Mouse (Mus musculus) cerebellum, adult 2 months (tissue): ENCODE measurements around the gene Csf2.

Experiments
- CTCF ChIP-seq: fragments of 200-500 bp; IDR thresholded peaks from 2 replicates; pipeline ENCODE4 v1.5.1; 2011; ENCODE audit warnings: low read depth, mild to moderate bottlenecking, control low read depth, low read length, moderate library complexity, borderline replicate concordance; ENCODE audit not compliant: insufficient read depth
- POLR2A ChIP-seq: fragments of 200-500 bp; IDR thresholded peaks from 2 replicates; pipeline ENCODE4 v1.6.1; 2011; ENCODE audit warnings: low read length, control low read depth, borderline replicate concordance; ENCODE audit not compliant: insufficient read depth

DNA sequence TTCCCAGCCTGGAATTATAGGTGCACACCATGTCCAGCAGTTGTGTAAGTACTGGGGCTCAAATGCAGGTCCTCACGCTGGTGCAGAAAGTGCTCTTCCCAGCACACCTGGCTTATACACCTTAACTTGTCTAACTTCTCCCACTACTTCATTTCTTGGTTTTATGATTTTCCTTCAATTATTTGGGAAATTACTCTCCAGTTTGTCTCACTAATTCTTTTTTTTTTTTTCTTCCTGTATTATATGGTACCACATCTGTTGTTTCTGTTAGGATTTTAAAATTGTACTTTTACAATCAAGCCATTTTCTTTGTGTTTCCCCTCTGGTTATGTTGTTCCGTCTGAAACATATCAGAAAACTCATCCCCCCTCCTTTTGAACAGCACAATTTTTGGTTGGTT, 44.7 kb downstream of the Csf2 start:
- TF ChIP-seq CTCF: no peak
- no peak for TF ChIP-seq POLR2A
